Mouse (Mus musculus) adipose tissue, adult 10 weeks (tissue): ENCODE results near the gene Ncapd3. TPM values are rescaled to one million over a fixed set of nuclear protein-coding genes. Genes with fewer than 3 reads are reported as not detected.

ENCODE experiments used
- polyA plus RNA-seq: library from polyadenylated mRNA; stranded (reverse); fragments of 350-450 nt; fragmentation: Illumina TruSeq; extraction: RNeasy Lipid Tissue Mini Kit (QIAGEN cat#74804); gene quantifications from one replicate; pipeline ENCODE4 v1.2.3, GENCODE M21; 2014; ENCODE audit warnings: low read depth, low replicate concordance

Gene Ncapd3
- 16.5 TPM for polyA plus RNA-seq

GRCm38 (mm10) chr9:27029828-27030762, at the start of gene Ncapd3, which contains the start of gene Vps26b:
Gene Ncapd3 (plus strand): TSS chr9:27030175.
Gene Vps26b (minus strand): TSS chr9:27030065.

GRCm38 (mm10) chr9:26999461-27000395, 30.2 kb upstream of the Ncapd3 start, which contains the start of the genes Acad8 and Thyn1:
Gene Acad8 (minus strand): TSS chr9:26999566.
Gene Thyn1 (plus strand): TSS chr9:26999710.

Other genes with a start within 250 kb of the Ncapd3 start
- gene Glb1l2, start 223.7 kb upstream of the Ncapd3 start, polyA plus RNA-seq = 673 TPM
- gene Glb1l3, start 169.3 kb upstream of the Ncapd3 start, polyA plus RNA-seq = 98.2 TPM
- gene Gm1110, start 107.1 kb upstream of the Ncapd3 start, polyA plus RNA-seq = 690 TPM
- gene Acad8, start 30.6 kb upstream of the Ncapd3 start, polyA plus RNA-seq = 80.5 TPM
- gene Thyn1, start 30.5 kb upstream of the Ncapd3 start, polyA plus RNA-seq = 65.3 TPM
- 38.6 TPM for gene Vps26b, start 110 bp upstream of the Ncapd3 start, polyA plus RNA-seq
- 15.4 TPM for gene Jam3, start 125.2 kb downstream of the Ncapd3 start, polyA plus RNA-seq